ENCODE assay signal across 8 mouse cellular contexts in the genomic region with DNA sequence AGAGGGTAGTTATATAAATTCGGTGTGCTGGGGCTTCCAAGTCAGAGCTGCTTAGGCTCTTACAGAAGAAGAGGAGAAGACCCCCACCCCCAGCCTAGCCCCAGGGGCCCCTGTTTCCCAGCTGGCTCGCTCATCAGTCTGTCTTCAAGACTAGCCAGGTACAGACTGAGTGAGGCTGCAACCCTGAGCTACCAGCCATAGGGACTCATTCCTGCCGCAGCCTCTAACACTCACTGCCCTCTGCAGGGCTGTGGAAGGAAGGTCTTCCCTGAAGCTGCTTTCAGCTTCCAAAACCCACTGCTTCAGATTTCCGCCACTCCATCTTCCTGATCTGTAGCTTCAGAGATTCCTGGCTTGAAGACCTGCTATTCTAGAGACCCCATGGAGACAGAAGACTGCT. TPM values are rescaled to one million over a fixed set of nuclear protein-coding genes. Genes with fewer than 3 reads are reported as not detected.
DNase-seq lines count a peak whose midpoint lies in the region; ATAC-seq and TF ChIP-seq lines count a peak whose summit lies in the region.

No protein-coding gene starts in this region.

- peak; percentile 17 for DNase-seq in kidney, adult 9 months
- no peak for DNase-seq in kidney, adult 18-20 months
- DNase-seq in ES-CJ7 (ENCODE audit: low read depth, low spot score), result peak; percentile 40
- peak; percentile 35 for DNase-seq in brain, embryonic 14.5 days (ENCODE audit: low read depth)
- peak; percentile 38 to 49 for DNase-seq in kidney, postnatal 4 days
- DNase-seq in ovary, postnatal 10 days (ENCODE audit: low spot score), result no peak
- DNase-seq in layer of hippocampus, adult 9-11 months, result no peak

- TF ChIP-seq CTCF in brain, embryonic 14.5 days (IDR thresholded peaks at IDR 0.05; ENCODE audit: borderline replicate concordance, extremely low read depth, insufficient read depth, insufficient read length), result peak; percentile 51; the same call in 1 of the 2 replicates

- no peak for ATAC-seq in CD4-positive, CD25-positive, alpha-beta regulatory T cell, adult 4 months

- TF ChIP-seq POLR2A in brain, embryonic 14.5 days (IDR thresholded peaks at IDR 0.05; ENCODE audit: borderline replicate concordance, extremely low read depth, insufficient read depth, insufficient read length, poor library complexity, severe bottlenecking), result no peak

RNA-seq across cellular contexts. Expression of a gene that starts 35.5 kb away (rescaled TPM):
- polyA plus RNA-seq in brain, embryonic 14.5 days (2012; rRNA removed), result 0.18 and 0.22 TPM in 2 replicates
- not detected for polyA plus RNA-seq in CD4-positive, CD25-positive, alpha-beta regulatory T cell, adult 4 months (2017; shearing (Covaris generic))

RNA-seq across cellular contexts. Expression of a gene that starts 53.4 kb away (rescaled TPM):
- polyA plus RNA-seq in brain, embryonic 14.5 days (2012; rRNA removed), result 0.05 and 0.06 TPM in 2 replicates
- not detected for polyA plus RNA-seq in CD4-positive, CD25-positive, alpha-beta regulatory T cell, adult 4 months (2017; shearing (Covaris generic))

RNA-seq across cellular contexts. Expression of a gene that starts 54.1 kb away (rescaled TPM):
- polyA plus RNA-seq in brain, embryonic 14.5 days (2012; rRNA removed), result 40.5 and 46.1 TPM in 2 replicates
- 10 to 100 TPM; 42.0 to 46.8 TPM for polyA plus RNA-seq in CD4-positive, CD25-positive, alpha-beta regulatory T cell, adult 4 months (2017; shearing (Covaris generic))

Comparison
In these comparisons a context has a peak if more than half of its experiments do, and no peak if none do; other contexts are left out.
1. DNase-seq: peak in kidney, adult 9 months (single experiment), ES-CJ7 (single experiment), brain, embryonic 14.5 days (single experiment) and kidney, postnatal 4 days (2 of 2); none in kidney, adult 18-20 months (single experiment), ovary, postnatal 10 days (single experiment) and layer of hippocampus, adult 9-11 months (single experiment).